Mouse (Mus musculus) embryonic fibroblast, embryonic 13.5 days (primary cell): ENCODE results near the gene Prkcg.

Experiments used
- CTCF ChIP-seq: IDR thresholded peaks from 2 replicates; pipeline ENCODE4 v1.5.1; 2011; ENCODE audit warnings: mild to moderate bottlenecking, control low read depth, low read length, moderate library complexity, borderline replicate concordance; ENCODE audit not compliant: insufficient read depth
- POLR2A ChIP-seq: IDR thresholded peaks from 2 replicates; pipeline ENCODE4 v1.6.1; 2011; ENCODE audit warnings: low read depth, mild to moderate bottlenecking, control low read depth, low read length, moderate library complexity

GRCm38 (mm10) chr7:3323826-3324225 lies 34.8 kb downstream of the Prkcg start:
- TF ChIP-seq POLR2A, result no peak
- no peak for TF ChIP-seq CTCF
